Mouse (Mus musculus): Measurements from ENCODE around the gene Gm49342. TPM values are rescaled to one million over a fixed set of nuclear protein-coding genes. Genes with fewer than 3 reads are reported as not detected.
A peak's percentile ranks its signal among the peaks of the same experiment; 100 is the strongest.
"Not testable (repeated sequence)": the region's sequence is repeated elsewhere in the genome, so short reads cannot be mapped to it uniquely, and the experiment has no call there.

The Gm49342 gene
- polyA plus RNA-seq (2014; fragmentation: Nextera tagmentation; extraction: Ambion mirVana) = not detected in 2 replicates

DNA sequence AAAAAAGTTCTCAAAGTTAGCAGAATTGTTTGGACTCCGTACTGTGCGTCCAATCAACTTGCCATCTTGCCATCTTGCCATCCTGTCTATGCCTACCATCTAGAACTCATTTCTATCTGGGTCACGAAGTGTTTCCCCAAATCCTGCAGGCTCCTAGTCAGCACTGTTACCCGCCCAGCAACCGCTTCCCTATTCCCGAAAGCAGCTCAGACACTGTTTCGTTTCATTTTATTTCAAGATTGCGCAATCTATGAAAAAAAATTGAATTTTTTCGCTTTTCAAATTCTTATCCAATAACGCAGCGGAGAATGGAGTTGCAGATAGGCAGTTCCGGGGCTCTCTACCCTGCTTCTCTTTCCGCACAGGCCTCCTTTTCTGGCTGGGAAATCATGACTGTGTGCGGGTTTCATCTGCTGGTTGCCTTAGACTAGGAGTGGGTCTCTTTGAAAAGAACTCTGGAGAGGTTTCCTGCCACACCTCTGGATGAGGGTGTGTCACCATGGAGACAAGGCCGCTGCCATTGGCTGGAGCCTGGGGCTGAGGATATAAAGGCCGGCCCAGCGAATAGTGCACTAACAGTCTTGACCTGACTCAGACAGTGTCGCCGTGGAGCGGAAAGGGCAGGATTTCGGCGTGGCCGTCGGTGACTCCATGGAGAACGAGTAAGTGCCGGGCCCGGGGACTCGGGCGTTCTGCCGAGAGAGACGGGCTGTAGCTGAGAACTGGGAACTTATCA is at the start of gene Gm49342:
Gene Gm49342, plus strand, starts transcription at position 586 of the 736 bp plus-strand sequence.
- Histone ChIP-seq H3K4me2 (replicated peaks; ENCODE audit: low read depth, low read length) (peak within 1 kb of the TSS; percentile 60), H3K9me3 (ENCODE audit: control insufficient read depth, low read depth, low read length) (no peaks in the 10 kb centered on the region), H3K4me3 (ENCODE audit: low read depth, low read length) (peak within 1 kb of the TSS; percentile 41), H3K27me3 (ENCODE audit: control insufficient read depth, insufficient read depth, low read length) (no peaks in the 10 kb centered on the region), H3K27ac (ENCODE audit: low read length) (peak within 1 kb of the TSS; percentile 84), H3K9ac (replicated peaks; ENCODE audit: low read depth, low read length) (peak within 1 kb of the TSS; percentile 38), H3K36me3 (ENCODE audit: control insufficient read depth, insufficient read depth, low read length) (no peaks in the 10 kb centered on the region), H3K4me1 (ENCODE audit: control insufficient read depth, insufficient read depth, low read length) (peaks cover 4% of the 10 kb centered on the region; the same call in 1 of the 2 replicates)
- 12% methylated on average over 31 of the region's 31 CpGs for WGBS
- ATAC-seq (ENCODE audit: insufficient number of reproducible peaks, insufficient read depth, low FRiP score, low read depth) = peak; percentile 99

DNA sequence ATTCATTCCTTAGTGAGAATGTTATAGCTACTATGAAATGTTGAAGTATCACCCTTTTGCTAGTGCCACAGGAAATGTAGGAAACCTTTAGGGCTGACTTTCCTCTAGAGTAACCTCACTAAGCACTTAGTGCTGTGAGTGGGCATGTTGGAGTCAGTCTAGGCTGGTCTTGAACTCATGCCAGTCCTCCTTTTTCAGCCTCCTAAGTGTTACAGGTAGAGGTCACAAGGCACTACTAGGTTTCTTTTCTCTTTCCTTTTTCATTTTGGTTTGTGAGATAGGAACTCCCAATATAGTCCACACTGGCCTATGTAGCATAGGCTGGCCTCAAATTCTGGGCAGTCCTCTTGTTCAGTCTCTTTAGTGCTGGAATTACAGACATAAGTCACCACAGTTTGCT is 48.9 kb upstream of the Gm49342 start:
- no peak overlapping the region for H3K4me2 ChIP-seq (replicated peaks; ENCODE audit: low read depth, low read length)
- H3K9me3 ChIP-seq (ENCODE audit: control insufficient read depth, low read depth, low read length) = no peaks in the 10 kb centered on the region
- H3K4me1 ChIP-seq (ENCODE audit: control insufficient read depth, insufficient read depth, low read length) = peaks cover 4% of the 10 kb centered on the region; the same call in 1 of the 2 replicates
- no peaks in the 10 kb centered on the region for H3K36me3 ChIP-seq (ENCODE audit: control insufficient read depth, insufficient read depth, low read length)
- no peak overlapping the region for H3K9ac ChIP-seq (replicated peaks; ENCODE audit: low read depth, low read length)
- peaks cover 2% of the 10 kb centered on the region; the same call in 1 of the 2 replicates for H3K27me3 ChIP-seq (ENCODE audit: control insufficient read depth, insufficient read depth, low read length)
- H3K4me3 ChIP-seq (ENCODE audit: low read depth, low read length) = no peak overlapping the region
- ATAC-seq (ENCODE audit: insufficient number of reproducible peaks, insufficient read depth, low FRiP score, low read depth) = no peak
- H3K27ac ChIP-seq (ENCODE audit: low read length) = no peak overlapping the region

GRCm38 (mm10) chr14:50895985-50896746 is 48.2 kb upstream of the Gm49342 start:
- Histone ChIP-seq H3K9ac (replicated peaks; ENCODE audit: low read depth, low read length) (peak overlapping the region; percentile 36), H3K4me2 (replicated peaks; ENCODE audit: low read depth, low read length) (peak overlapping the region; percentile 73), H3K36me3 (ENCODE audit: control insufficient read depth, insufficient read depth, low read length) (no peaks in the 10 kb centered on the region), H3K9me3 (ENCODE audit: control insufficient read depth, low read depth, low read length) (no peaks in the 10 kb centered on the region), H3K27ac (ENCODE audit: low read length) (no peak overlapping the region), H3K4me1 (ENCODE audit: control insufficient read depth, insufficient read depth, low read length) (peaks cover 4% of the 10 kb centered on the region; the same call in 1 of the 2 replicates), H3K4me3 (ENCODE audit: low read depth, low read length) (peak overlapping the region; percentile 35), H3K27me3 (ENCODE audit: control insufficient read depth, insufficient read depth, low read length) (peaks cover 2% of the 10 kb centered on the region; the same call in 1 of the 2 replicates)
- 11% methylated on average over 19 of the region's 19 CpGs for WGBS
- no peak for ATAC-seq (ENCODE audit: insufficient number of reproducible peaks, insufficient read depth, low FRiP score, low read depth)

DNA sequence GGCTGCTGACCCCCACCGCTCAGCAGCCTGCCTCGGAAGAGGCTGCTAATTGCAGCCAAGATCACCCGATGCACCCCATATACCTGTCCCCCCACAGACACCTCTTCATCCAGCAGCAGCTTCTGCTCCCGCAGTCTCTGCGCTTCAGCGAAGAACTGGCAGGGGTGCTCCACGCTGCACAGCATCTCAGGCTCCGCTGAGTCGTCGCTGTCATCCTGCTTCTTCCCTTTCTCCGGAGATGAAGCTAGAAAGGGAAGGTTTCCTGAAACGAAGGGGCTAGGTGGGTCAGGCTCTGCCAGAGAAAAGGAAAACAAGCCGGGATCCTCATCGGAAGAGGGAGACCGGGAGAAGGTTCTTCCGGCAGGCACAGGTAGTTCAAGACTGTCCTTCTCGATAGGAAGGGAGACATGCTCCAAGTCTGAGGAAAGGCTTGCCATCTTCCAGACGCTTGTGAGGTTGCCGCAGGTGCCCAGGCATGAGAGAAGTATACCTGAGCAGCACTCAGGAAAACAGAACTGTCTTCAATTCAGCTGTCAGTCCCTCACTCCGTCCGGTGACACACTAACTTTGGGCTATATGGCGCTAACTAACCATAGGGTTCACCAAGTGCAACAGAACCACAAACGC is 47.5 kb upstream of the Gm49342 start:
- H3K36me3 ChIP-seq (ENCODE audit: control insufficient read depth, insufficient read depth, low read length) = no peaks in the 10 kb centered on the region
- peaks cover 4% of the 10 kb centered on the region; the same call in 1 of the 2 replicates for H3K4me1 ChIP-seq (ENCODE audit: control insufficient read depth, insufficient read depth, low read length)
- H3K9ac ChIP-seq (replicated peaks; ENCODE audit: low read depth, low read length) = peak overlapping the region; percentile 36
- H3K27ac ChIP-seq (ENCODE audit: low read length) = no peak overlapping the region
- 20% methylated on average over 23 of the region's 23 CpGs for WGBS
- H3K4me2 ChIP-seq (replicated peaks; ENCODE audit: low read depth, low read length) = peak overlapping the region; percentile 73
- no peak for ATAC-seq (ENCODE audit: insufficient number of reproducible peaks, insufficient read depth, low FRiP score, low read depth)
- H3K4me3 ChIP-seq (ENCODE audit: low read depth, low read length) = peak overlapping the region; percentile 35
- H3K9me3 ChIP-seq (ENCODE audit: control insufficient read depth, low read depth, low read length) = no peaks in the 10 kb centered on the region
- H3K27me3 ChIP-seq (ENCODE audit: control insufficient read depth, insufficient read depth, low read length) = peaks cover 2% of the 10 kb centered on the region; the same call in 1 of the 2 replicates

DNA sequence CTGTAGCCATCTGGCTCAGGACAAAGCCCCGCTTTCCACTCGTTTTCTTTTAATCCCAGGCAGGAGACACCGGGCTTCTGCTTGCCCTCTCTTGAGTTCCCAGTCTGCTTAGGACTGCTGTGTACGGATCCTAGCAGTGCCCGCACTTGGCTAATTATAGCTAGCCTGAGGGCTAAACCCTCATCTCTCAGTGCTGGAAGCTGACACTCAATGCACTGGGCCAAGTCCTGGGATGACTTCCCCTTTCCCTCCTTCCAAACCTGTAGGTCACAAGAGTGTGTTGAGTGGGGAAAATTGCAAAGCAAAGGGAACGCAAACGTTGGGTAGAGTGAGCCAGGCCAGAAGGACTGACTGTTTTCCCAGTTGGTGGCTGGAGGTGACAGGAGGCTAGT is 46.9 kb upstream of the Gm49342 start, which contains the start of gene Klhl33:
Gene Klhl33, minus strand, starts transcription at position 134 of the 392 bp plus-strand sequence.
- no peak within 1 kb of the TSS for H3K27ac ChIP-seq (ENCODE audit: low read length)
- H3K4me3 ChIP-seq (ENCODE audit: low read depth, low read length) = peak within 1 kb of the TSS; percentile 35
- no peaks in the 10 kb centered on the region for H3K9me3 ChIP-seq (ENCODE audit: control insufficient read depth, low read depth, low read length)
- peak within 1 kb of the TSS; percentile 36 for H3K9ac ChIP-seq (replicated peaks; ENCODE audit: low read depth, low read length)
- peaks cover 2% of the 10 kb centered on the region; the same call in 1 of the 2 replicates for H3K27me3 ChIP-seq (ENCODE audit: control insufficient read depth, insufficient read depth, low read length)
- ATAC-seq (ENCODE audit: insufficient number of reproducible peaks, insufficient read depth, low FRiP score, low read depth) = no peak
- H3K36me3 ChIP-seq (ENCODE audit: control insufficient read depth, insufficient read depth, low read length) = no peaks in the 10 kb centered on the region
- H3K4me1 ChIP-seq (ENCODE audit: control insufficient read depth, insufficient read depth, low read length) = peaks cover 4% of the 10 kb centered on the region; the same call in 1 of the 2 replicates
- 55% methylated on average over 7 of the region's 7 CpGs for WGBS
- peak within 1 kb of the TSS; percentile 73 for H3K4me2 ChIP-seq (replicated peaks; ENCODE audit: low read depth, low read length)

DNA sequence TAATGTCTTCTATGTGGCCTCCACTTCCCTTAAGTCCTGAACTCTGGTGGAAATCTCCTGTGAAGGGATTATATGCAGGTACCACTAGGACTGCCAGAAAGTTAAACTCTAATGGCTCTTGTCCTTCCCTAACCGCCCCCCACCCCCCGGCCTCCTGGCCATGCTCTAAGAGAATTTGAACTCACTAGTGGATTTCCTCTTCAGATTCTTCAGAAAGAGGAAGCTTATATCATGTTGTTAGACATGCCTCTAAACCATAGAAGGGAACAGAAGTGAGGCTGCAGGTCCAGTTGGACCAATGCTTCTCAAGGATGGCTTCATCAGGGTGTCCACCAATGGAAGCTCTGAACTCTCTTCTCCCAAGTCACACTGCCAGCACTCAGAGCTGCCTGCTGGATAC is 46.3 kb upstream of the Gm49342 start:
- not testable (repeated sequence) for H3K9me3 ChIP-seq (ENCODE audit: control insufficient read depth, low read depth, low read length); H3K27ac ChIP-seq (ENCODE audit: low read length); H3K4me3 ChIP-seq (ENCODE audit: low read depth, low read length); H3K27me3 ChIP-seq (ENCODE audit: control insufficient read depth, insufficient read depth, low read length); H3K4me1 ChIP-seq (ENCODE audit: control insufficient read depth, insufficient read depth, low read length); H3K9ac ChIP-seq (replicated peaks; ENCODE audit: low read depth, low read length); ATAC-seq (ENCODE audit: insufficient number of reproducible peaks, insufficient read depth, low FRiP score, low read depth); H3K4me2 ChIP-seq (replicated peaks; ENCODE audit: low read depth, low read length); H3K36me3 ChIP-seq (ENCODE audit: control insufficient read depth, insufficient read depth, low read length)
- WGBS = 91% methylated on average over 2 of the region's 2 CpGs

DNA sequence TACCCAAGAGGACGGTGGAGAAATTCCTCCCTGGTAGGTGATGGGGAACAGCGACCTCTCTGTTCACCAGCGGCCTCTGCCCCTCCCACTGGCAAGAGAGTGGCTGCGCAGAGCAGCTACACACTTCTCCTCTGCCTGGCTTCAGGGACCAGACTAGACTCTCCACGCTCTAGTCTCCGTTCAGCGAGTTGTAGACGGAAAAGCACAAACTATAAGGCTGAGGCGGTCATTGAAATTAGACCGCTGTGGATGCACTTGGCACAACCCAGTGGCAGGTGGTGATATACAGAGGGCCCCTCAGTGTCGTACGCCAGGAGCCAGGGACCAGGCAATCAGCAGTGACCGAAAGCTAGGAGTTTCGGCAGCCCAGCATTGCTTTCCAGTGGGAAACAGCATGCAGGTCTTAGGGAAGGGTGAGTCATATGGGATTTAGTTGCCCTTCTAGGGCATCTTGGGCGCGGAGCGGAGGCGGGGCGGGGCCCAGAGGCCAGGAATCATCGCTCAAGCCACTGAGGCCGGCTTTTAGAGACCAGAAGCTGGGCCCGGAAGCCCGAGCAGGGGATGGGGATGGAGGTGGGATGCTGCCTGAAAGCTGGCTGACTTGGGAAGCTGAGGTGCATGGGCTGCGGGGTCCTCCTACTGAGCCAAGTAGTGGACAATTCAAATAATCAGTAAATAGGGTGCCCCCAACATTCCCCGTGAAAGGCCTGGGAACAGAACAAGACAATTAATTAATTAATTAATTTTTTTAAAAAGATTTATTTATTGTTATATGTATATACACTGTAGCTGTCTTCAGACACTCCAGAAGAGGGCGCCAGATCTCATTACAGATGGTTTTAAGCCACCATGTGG is 40.1 kb upstream of the Gm49342 start:
- WGBS = 4% methylated on average over 26 of the region's 26 CpGs

More for the DNA sequence above, 40.1 kb upstream of the Gm49342 start:
- ATAC-seq (ENCODE audit: insufficient number of reproducible peaks, insufficient read depth, low FRiP score, low read depth) = peak; percentile 88
- no peak overlapping the region for H3K27ac ChIP-seq (ENCODE audit: low read length)
- peak overlapping the region; percentile 62 for H3K4me2 ChIP-seq (replicated peaks; ENCODE audit: low read depth, low read length)
- no peaks in the 10 kb centered on the region for H3K4me1 ChIP-seq (ENCODE audit: control insufficient read depth, insufficient read depth, low read length)
- peak overlapping the region; percentile 27 for H3K4me3 ChIP-seq (ENCODE audit: low read depth, low read length)
- no peaks in the 10 kb centered on the region for H3K36me3 ChIP-seq (ENCODE audit: control insufficient read depth, insufficient read depth, low read length)
- no peaks in the 10 kb centered on the region for H3K9me3 ChIP-seq (ENCODE audit: control insufficient read depth, low read depth, low read length)
- 0 out of 2 replicates have a peak overlapping the region, but pooled peaks have one; percentile 4 for H3K9ac ChIP-seq (replicated peaks; ENCODE audit: low read depth, low read length)
- H3K27me3 ChIP-seq (ENCODE audit: control insufficient read depth, insufficient read depth, low read length) = no peaks in the 10 kb centered on the region

Data from stomach, embryonic 14.5 days (tissue).